Mouse (Mus musculus): ENCODE data around the gene Cnksr1.

The Cnksr1 gene

GRCm38 (mm10) chr4:134252911-134253721 lies 14.9 kb upstream of the Cnksr1 start:
- no peak for DNase-seq

DNA sequence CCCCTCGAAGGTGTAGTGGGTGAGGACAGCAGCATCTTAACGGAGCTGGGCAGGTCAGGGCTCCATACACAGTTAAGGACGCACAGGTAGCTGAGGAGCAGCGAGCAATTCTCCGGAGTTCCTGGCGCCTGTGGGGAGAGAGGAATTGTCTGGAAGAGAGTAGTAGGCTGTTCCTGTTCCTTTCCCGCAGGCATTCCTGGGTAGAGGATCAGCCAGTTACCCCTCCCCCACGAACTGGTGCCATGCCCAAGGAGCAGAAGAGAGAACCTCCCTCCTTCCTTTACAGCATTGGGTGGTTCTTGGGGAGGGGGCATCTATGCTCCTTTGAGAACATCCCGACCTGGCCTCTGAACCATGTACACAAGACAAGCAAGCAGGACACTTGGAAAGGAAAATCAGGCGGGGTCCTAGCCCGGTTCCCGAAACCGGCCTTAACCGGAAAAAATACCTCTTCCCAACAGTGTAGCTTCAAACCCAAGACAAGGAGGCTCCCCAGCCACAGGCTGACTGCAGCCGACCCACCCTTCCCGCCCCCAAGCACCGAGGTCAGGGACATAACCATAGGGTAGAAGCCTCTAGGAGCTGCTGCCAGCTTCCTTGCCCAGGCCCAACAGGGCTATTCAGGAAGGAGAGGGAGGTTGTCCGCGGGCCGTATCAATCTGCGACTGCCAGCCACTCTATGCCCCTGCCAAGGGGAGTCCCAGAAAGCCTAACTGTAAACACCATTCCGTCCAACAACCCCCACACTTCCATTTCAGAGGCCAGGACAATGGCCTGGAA lies 14.1 kb upstream of the Cnksr1 start:
- peak; percentile 45 to 54 for DNase-seq

GRCm38 (mm10) chr4:134251241-134252130 lies 13.3 kb upstream of the Cnksr1 start:
- DNase-seq = peak in 1 of 2 experiments; percentile 30

GRCm38 (mm10) chr4:134250930-134251240 lies 12.7 kb upstream of the Cnksr1 start:
- DNase-seq = no peak

- no peak for DNase-seq
These were observed 12.1 kb upstream of the Cnksr1 start for GRCm38 (mm10) chr4:134250116-134250929.

DNA sequence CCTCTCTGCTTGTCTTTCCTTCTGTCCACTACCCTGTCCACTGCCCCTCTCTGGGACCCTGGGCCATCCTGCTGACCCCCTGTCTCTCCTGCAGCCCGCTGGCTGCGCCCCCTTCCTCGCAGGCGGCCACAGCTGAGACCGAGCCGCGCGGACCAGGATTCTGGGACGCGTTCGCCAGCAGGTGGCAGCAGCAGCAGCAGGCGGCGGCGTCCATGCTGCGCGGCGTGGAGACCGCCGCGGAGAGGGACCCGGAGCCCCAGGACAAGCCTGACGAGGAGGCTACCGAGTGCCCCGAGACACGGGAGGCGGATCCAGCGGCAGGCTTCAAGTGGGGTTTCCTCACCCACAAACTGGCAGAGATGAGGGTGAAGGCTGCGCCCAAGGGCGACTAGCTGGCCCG lies 11.5 kb upstream of the Cnksr1 start:
- DNase-seq = peak; percentile 57 to 69

GRCm38 (mm10) chr4:134246719-134247258 lies 8.6 kb upstream of the Cnksr1 start, which contains the start of gene Gm30191:
Gene Gm30191, plus strand, starts transcription at chr4:134246935.
- DNase-seq = no peak

GRCm38 (mm10) chr4:134246256-134246655 lies 8.1 kb upstream of the Cnksr1 start:
- no peak for DNase-seq

GRCm38 (mm10) chr4:134245148-134245843 lies 7.1 kb upstream of the Cnksr1 start, which contains the start of gene Zfp593:
Gene Zfp593, minus strand, starts transcription at chr4:134245592.
- peak; percentile 93 to 95 for DNase-seq

GRCm38 (mm10) chr4:134243516-134244250 lies 5.5 kb upstream of the Cnksr1 start, which contains the start of gene E130218I03Rik:
Gene E130218I03Rik, plus strand, starts transcription at chr4:134243662.
- DNase-seq = no peak

- DNase-seq = no peak
These were observed 487 bp upstream of the Cnksr1 start for GRCm38 (mm10) chr4:134238686-134239085.

- DNase-seq = peak; percentile 37 to 45
These were observed 469 bp downstream of the Cnksr1 start for GRCm38 (mm10) chr4:134237582-134238278.

- no peak for DNase-seq
These were observed 3.3 kb downstream of the Cnksr1 start for GRCm38 (mm10) chr4:134234876-134235275.

GRCm38 (mm10) chr4:134230431-134230830 lies 7.8 kb downstream of the Cnksr1 start:
- no peak for DNase-seq

DNA sequence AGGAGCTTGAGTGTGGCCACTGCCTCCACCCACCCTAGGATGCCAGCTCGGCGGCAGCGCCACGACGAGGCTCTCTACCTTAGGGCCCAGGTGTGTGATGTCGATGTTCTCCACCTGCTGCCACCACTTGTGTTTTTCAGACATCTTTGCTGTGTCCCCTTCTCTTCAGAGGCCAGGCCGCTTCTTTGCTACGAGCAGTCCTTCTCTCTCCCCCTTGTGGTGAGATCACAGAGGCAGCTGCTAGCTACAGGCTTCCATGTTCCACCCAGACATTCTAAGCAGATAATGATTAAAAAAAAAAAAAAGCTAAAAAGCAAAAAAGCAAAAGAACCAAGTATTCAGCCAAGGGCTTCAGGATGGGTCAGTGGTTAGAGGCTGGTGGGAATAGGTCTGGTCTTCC lies 11.0 kb downstream of the Cnksr1 start, which contains the start of gene Catsper4:
Gene Catsper4, minus strand, starts transcription at position 190 of the 400 bp plus-strand sequence.
- DNase-seq = no peak

DNA sequence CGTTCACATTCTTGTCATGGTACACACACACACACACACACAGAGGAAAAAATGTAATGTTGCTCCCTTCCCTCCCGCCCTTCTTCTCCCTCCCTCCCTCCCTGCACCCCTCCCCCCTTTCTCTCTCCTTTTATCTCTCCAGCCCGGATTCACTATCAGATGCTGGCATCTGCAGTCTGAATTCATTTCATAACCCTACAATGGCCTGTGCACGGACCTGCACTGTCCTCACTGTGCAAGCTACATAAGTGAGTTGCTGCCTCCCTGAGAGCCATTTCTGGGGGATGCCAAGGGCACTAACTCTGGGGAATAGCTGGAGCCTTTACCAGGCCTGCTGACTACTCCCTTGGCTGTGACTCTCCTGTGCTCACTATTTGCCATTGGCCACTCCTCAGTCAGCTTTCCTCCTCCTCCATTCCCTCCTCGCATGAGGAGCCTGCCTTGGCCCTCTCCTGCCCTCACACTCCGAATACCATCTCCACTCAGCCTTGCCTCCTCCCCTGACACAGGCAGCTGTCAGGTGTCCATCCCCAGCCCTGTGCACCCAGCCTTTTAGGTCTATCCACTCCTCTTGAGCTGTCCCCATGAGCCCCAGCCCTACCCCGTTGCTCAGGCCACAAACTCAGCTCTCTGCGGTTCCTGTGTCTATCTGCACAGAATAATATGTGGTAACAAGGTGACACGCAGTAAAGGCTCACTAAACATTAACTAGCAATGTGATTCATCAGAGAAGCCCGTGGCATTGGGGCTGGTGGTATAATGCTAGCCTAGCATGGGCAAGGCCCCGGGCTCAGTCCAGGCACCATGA lies 15.2 kb downstream of the Cnksr1 start:
- DNase-seq = no peak

DNA sequence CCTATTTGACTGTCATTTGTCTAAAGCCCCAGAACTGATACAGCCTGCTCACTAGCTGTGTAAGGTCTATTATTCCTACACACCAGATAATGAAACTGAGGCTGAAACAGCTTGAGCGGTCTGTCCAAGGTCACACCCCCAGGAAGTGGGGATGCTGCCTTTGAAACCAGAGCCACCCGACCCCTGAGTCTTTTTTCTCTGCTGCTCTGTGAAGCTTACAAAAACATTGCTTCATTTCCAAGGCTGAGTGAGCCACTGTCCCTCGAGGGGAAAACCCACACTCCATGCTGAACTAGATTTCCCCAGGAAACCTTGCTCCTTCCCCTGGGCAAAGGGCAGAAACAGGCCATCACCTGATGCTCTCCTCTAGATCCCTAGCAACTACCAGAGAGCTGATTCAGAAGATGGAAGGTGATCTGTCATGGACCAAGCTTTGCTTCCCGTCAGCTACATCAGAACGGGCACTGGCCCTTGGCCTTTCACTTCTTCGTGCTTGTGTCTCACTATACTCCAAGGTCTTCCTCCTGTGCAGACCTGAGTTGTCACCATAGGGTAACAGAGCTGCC lies 31.6 kb downstream of the Cnksr1 start:
- no peak for DNase-seq

DNA sequence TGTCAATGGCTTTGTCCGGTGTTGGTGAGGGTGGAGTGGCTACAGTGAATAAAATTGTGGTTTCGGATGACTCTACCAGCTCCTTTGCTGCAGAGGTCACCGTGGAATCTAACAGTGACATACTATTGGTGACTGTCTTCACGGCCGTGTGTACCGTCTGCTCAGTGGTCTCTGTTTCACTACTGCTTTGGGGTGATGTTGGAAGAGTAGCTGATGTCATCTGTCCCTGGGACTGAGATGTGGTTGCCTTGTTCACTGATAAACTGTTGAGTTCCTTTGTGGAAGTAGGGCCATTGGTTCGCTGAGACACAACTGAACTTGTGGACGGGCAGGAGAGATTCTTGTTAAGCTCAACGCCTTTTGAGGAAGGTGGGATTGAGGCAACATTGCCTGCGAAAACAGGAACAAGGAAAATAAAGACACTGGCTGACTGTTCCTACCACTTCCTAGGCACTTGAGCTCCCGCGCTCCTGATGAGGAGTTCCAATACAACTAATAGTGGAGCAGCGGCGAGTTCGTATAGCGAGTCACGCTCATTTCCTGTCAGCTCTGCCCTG lies 34.8 kb downstream of the Cnksr1 start:
- no peak for DNase-seq
